Mouse (Mus musculus): ENCODE data around the gene Cldn15.

Gene Cldn15

GRCm38 (mm10) chr5:136980974-136981373 lies 14.6 kb downstream of the Cldn15 start:
- no peak for DNase-seq (ENCODE audit: low spot score in 2 of 2)

GRCm38 (mm10) chr5:136982338-136982930 lies 16.0 kb downstream of the Cldn15 start:
- DNase-seq (ENCODE audit: low spot score in 2 of 2), result no peak

GRCm38 (mm10) chr5:136984828-136985227 lies 18.4 kb downstream of the Cldn15 start:
- no peak for DNase-seq (ENCODE audit: low spot score in 2 of 2)

- peak; percentile 96 to 97 for DNase-seq (ENCODE audit: low spot score in 2 of 2)
Observed at GRCm38 (mm10) chr5:136986695-136987137, 20.3 kb downstream of the Cldn15 start, which contains the start of gene Plod3. Gene Plod3, plus strand, starts transcription at chr5:136987019.

GRCm38 (mm10) chr5:136987138-136987933 lies 20.9 kb downstream of the Cldn15 start:
- DNase-seq (ENCODE audit: low spot score in 2 of 2), result peak; percentile 86 to 87

GRCm38 (mm10) chr5:136987934-136988271 lies 21.5 kb downstream of the Cldn15 start, which contains the start of gene Znhit1:
Gene Znhit1, minus strand, starts transcription at chr5:136988021.
- DNase-seq (ENCODE audit: low spot score in 2 of 2), result no peak

GRCm38 (mm10) chr5:136988420-136988819 lies 22.0 kb downstream of the Cldn15 start:
- no peak for DNase-seq (ENCODE audit: low spot score in 2 of 2)

GRCm38 (mm10) chr5:136989801-136990200 lies 23.4 kb downstream of the Cldn15 start:
- no peak for DNase-seq (ENCODE audit: low spot score in 2 of 2)

- no peak for DNase-seq (ENCODE audit: low spot score in 2 of 2)
Observed at GRCm38 (mm10) chr5:136999449-136999848, 33.0 kb downstream of the Cldn15 start.

- no peak for DNase-seq (ENCODE audit: low spot score in 2 of 2)
Observed at GRCm38 (mm10) chr5:137000612-137001011, 34.2 kb downstream of the Cldn15 start.

GRCm38 (mm10) chr5:137007276-137007675 lies 40.9 kb downstream of the Cldn15 start:
- no peak for DNase-seq (ENCODE audit: low spot score in 2 of 2)

GRCm38 (mm10) chr5:137009988-137010387 lies 43.6 kb downstream of the Cldn15 start:
- DNase-seq (ENCODE audit: low spot score in 2 of 2), result no peak

GRCm38 (mm10) chr5:137012401-137012950 lies 46.1 kb downstream of the Cldn15 start:
- no peak for DNase-seq (ENCODE audit: low spot score in 2 of 2)

GRCm38 (mm10) chr5:137015913-137016312 lies 49.5 kb downstream of the Cldn15 start:
- DNase-seq (ENCODE audit: low spot score in 2 of 2), result no peak

- DNase-seq (ENCODE audit: low spot score in 2 of 2), result no peak
Observed at GRCm38 (mm10) chr5:137024318-137024717, 57.9 kb downstream of the Cldn15 start.

GRCm38 (mm10) chr5:137025132-137025531 lies 58.7 kb downstream of the Cldn15 start:
- DNase-seq (ENCODE audit: low spot score in 2 of 2), result peak; percentile 36 to 53
